Mouse (Mus musculus) retina, embryonic 14.5 days (tissue): ENCODE results near the gene Gstt1.
"Not testable (repeated sequence)": the region's sequence is repeated elsewhere in the genome, so short reads cannot be mapped to it uniquely, and the experiment has no call there.

Experiments
- DNase-seq: peaks from one replicate; pipeline ENCODE4 v3.0.0-alpha.2; 2015; ENCODE audit warnings: low spot score

Gstt1 gene

DNA sequence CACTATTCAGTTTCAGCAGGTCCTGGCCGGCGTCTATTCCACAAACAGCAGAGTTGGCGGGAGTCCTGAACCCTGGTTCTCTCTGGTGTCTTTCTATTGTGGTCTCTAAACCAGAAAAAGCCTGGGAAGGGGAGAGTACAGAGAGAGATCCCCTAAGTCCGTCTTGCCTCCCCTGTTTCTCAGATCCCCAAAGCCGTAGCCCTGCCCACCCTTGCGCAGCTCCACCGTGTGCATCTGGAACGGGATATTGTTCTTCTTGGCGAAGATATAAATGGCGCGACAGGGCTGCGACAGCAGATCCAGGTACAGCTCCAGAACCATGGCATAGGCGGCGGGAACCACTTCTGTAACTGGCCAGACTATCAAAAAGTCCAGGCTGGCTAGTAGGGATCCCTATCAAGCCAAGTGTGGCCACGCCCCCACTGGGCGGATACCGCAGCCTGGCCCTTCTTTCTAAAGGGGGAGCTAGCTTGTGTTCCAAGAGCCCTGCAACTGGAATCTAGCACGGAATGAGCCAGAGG lies at the start of gene Gstt1:
Gstt1 (minus strand) TSS at position 409 of the 521 bp plus-strand sequence.
- DNase-seq: peak; percentile 67

DNA sequence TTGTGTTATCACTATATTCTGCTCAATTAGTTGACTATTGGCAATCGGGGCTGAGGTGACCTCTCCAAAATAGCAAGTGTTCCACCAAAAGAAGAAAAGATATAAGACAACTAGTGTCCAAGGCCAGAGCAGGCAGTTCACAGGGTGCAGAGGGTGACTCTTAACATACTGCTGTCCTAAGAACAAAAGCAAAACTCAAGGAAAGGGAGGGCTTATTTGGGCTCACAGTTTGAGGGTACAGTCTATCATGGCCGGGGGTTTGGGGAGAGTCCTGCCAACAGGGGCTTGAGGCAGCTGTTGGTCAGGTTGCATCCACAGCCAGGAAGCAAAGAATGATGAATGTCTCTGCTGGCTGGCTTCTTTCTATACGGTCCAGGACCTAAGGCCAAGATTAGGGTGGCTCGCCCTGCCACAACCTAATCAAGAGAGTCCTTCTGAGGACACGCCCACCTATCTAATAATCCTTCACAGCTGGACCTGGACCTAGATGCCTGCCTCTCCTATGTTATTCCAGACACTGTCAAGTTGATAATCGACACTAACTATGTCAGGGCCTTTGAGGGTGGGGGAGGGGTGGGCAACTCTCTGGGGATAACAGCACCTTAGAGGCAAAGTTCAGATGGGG lies 47.0 kb upstream of the Gstt1 start:
- no peak for DNase-seq

DNA sequence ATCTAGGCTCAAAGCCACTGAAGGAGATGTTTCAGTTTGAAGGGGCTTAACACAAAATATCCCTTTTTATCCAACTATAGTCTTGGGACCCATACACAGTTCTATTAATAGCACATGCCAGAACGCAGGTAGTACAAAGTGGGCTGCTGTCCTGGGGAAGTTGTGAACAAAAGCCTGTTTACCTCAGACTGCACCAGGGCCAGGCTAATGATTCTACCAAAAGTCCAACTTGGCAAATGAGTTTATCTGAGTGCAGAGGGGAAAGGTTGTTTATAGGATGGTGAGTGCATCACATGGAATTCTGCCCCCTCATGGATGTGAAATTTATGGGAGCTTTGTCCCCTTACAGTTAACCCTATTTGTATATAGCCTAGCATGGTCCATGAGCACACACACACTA lies 46.4 kb upstream of the Gstt1 start:
- no peak for DNase-seq

DNA sequence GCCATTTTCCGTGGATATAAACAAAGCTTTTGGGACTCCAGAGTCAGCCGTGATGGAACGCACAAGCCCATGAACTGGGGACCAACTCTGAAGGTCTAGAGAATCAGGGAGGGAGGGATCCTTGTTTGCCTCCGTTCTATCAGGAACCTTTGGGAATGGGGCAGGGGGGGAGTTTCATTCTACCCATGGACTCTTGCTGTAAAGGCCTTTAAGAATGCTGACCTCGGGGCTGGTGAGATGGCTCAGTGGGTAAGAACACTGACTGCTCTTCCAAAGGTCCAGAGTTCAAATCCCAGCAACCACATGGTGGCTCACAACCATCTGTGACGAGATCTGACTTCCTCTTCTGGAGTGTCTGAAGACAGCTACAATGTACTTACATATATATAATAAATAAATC lies 45.5 kb upstream of the Gstt1 start:
- DNase-seq: not testable (repeated sequence)

DNA sequence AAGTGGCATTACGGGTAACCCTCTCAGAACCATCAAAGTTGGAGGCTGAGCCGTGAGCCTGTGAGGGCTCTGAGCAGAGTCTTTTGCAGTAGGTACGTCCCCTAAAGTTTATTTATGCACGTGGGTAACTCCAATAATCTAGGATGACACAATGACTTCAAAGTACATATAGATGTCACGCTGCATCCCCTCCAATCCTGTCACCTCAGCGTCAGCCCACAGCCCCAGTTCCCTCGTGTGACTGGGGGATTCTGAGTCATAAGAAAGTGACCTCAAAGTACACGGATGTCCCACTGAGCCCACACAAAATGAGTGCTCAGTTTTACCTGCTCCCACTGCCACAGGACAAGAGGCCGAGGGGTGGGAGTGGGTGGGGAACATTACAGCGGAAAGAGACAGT lies 40.7 kb upstream of the Gstt1 start:
- no peak for DNase-seq

DNA sequence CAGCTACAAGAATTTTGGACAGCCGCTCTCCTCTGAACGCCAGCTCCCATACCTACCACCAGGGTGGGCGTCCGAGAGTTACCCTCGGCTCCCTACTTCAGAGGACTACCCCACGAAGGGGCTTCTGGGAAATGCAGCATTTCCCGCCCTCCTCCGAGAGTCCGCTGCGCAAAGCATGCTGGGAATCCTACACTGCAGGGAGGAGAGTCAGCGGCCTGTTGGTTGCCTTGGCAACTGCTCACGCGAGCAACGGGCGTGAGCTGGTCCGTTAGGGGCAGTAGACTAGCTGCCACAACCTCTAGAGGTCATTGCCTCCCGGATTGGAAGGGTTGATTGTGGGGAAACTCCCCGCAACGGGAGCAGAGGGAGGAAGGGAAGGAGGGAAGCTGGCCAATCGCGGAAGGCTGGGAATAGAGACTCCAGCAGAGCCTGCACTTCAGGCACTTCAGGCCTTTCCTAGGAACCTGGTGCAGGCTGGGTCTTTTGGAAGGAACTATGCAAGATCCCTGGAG lies 38.9 kb upstream of the Gstt1 start, which contains the start of gene Gstt2:
Gstt2 (minus strand) TSS at position 177 of the 512 bp plus-strand sequence.
- DNase-seq: peak; percentile 98

DNA sequence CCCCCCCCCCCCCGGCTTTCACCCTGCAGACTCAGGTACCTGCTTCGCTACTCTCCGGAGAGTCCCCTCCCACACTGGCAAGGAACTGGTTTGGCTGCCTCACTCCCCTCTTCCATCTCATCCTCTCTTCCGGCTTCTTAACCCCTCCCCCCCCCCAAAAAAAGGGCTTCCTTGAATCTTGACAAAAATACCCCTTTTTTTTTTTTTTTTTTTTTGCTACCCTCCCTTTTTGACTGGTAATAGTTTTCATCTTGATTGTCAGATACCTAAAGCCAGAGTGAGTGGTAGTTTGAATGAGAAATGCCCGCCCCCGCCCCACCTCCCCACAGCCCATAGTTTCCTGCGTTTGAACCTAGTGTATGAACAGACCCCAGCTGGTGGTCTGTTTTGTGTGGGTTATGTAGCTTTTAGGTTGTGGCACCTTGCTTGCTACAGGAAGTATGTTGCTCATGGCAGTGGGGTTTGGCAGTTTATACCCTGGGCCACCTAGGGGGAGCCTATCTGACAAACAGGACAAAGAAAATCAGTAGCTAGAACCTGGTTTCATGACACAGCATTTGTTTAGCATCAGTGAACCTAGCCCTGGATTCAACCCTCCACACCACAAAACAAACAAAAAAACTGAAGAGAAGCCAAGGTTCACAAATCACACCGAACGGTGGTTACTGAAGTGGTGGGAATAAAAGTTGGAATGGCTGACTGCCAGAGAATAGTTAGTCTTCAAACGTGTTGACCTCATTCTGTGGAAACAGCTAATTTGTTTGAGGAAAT lies 37.6 kb upstream of the Gstt1 start:
- no peak for DNase-seq

DNA sequence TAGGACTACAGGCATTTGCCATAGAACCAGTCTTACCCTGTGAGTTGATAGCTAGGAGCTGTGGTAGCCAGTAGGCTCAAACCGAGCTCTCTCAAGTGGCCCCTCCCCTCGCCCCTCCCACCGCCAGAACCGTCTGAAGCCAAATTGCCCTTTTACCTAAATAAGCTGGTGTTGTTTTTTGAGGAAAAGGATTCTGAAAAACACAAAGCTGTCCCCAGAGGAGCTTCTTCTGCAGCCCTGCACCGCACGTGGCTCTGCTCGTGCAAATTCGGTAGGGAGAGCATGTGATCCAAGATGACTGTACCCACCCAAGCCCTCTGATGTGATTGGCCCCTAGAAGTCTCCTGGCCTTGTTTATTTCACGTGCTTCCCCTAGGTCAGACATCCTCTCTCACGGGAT lies 36.9 kb upstream of the Gstt1 start:
- no peak for DNase-seq

DNA sequence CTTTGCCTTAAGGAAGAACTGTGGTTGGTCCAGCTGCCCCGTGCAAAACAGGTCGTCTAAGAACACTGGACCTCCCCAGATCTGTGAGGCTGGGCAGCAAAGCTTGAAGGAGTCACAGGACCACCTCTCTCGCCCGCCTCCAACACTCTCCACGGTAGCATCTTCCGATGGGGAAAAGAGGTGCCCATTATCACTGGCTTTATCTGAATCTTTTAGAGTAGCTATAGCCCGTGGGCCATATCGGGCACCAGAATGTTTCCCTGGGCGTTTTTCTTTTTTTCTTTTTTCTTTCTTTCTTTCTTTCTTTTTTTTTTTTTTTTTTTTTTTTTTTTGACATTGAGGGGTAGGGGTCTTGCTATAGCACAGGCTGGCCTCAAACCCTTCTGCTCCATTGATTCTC lies 36.3 kb upstream of the Gstt1 start:
- DNase-seq: no peak

DNA sequence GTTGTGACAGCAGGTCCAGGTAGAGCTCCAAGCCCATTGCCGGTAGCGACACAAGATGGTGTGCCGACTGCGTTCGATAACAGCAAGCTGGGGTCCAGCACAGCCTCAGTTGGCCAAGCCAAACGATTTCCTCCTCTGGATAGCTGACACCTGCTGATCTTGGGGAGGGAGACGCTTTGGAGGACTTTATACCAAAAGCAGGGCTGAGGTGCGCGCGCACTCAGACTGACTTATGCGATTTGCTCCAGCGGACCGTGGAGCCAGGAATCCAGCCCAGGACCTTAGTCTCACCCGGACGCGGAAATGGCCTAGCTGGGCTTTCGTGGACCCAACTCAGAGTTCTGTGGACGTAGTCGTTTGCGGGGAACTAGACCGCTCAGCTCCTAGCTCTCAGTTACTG lies 35.9 kb upstream of the Gstt1 start:
- DNase-seq: peak; percentile 79

DNA sequence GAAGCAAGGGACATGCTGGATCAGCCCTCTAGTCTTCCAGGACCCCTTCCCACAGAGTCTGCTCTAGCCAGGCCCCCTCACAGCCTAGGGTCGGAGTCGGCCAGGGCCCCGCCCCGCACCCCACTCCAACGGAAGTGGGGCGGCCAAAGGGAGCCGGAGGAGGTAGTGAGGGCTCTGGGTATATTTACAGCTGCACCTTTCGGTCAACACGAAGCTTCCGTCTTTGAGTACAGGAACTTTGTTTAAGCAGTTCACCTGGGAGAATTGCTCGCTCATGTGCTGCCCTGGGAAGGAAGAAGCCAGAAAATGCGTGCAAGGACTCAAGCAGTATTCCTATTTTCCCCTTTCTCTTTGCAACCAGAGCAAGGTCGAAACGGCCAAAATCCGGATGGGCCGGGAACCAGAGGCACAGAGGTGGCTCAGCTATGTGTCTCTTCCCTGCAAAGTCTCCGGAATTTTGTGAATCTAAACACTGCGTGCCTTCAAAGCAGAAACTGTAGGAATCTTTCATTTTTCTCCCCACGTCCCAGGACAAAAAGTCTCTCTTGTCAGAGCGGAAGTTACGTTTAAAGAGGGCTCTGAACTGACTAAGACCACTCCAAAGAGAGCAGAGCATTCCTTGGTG lies 35.2 kb upstream of the Gstt1 start:
- DNase-seq: no peak

DNA sequence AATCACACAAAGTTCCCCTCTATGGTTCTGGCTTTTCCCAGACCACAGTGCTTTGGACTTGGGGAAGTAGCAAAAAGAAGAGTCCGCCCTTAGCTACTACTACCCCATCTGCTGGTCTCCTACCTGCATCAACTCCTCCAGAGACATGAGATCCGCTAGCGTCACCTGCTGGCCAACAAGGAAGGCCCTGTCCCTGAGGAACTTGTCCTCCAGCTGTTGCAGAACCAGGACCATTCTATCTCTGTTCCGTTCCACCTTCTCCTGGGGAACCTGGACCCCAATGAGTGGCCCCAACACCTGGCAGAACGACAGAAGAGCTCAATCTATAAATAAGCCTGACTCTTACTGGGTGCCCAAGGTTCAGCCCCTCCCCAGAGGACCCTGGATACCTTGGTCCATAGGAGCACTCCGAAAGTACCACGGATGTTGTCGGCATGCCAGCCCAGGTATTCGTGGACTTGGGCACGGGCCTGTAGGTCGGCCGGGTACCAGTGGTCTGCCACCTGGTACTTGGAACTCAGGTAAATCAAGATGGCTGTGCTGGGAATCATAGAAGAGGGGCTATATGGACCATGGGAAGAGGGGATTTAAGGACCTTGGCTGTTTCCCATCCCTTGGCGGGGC lies 34.0 kb upstream of the Gstt1 start:
- DNase-seq: no peak

DNA sequence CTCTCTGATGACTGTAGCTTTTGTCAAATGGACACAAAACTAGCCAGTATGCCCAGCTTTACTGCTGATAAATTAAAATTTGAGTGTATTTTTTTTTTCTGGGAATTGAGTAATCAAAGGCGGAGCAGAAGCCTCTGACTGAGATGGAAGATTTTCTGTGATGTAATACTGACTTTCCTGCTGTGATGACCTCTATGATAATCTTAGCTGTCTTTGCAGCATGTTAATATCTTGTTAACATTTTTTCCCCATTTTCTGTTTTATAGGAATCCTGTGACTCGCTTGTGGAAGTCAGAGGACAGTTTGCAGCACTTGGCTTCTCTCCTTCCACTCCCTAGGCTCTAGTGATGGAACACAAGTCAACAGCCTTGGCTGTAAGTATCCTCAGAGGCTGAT lies 31.9 kb upstream of the Gstt1 start:
- no peak for DNase-seq

DNA sequence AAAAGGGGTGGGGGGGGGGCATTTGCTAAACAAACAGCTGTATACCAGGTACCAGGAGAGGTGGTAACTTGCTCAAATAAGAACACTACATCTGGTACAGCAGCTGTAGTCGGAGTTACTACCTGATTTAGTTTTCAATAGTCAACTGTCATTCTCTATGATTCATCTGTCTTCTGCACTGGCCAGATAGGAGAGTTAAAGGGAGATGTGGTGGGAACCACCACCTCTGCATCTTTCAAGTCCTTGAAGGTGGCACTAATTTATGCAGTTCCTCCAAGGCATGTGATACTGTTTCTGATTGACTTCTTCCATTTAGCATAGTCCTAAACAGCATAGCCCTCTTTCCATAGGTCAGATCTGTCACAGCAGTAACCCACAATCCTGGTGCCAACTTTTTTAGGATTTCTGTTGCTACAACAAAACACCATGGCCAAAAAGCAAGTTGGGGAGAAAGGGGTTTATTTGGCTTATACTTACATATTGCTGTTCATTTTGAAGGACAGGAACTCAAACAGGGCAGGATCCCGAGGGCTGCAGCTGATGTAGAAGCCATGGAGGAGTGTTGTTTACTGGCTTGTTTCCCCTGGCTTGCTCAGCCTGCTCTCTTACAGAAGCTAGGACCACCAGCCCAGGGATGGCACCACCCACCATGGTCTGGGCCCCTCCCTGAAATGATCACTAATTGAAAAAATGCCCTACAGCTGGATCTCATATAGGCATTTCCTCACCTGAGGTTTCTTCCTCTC lies 31.3 kb upstream of the Gstt1 start:
- no peak for DNase-seq

DNA sequence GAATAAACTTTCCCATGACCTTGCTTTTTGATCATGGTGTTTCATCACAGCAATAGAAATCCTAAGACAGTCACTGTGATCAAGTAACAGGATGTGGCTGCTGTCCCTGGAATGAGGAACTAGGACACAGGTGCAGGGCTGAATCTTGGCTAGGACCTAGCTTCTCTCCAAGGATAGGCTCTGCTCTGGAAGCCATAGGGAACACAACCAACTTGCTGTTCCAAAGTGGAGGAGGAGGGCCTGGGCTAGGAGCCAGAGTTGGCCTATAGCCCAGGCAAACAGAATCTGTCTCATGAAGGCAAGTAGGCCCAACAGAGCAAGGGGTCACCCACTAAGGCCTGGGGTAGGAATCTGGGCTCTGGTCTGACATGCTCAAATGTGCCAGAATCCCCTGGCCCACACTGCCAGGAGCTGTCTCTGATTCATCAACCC lies 30.1 kb upstream of the Gstt1 start:
- no peak for DNase-seq

DNA sequence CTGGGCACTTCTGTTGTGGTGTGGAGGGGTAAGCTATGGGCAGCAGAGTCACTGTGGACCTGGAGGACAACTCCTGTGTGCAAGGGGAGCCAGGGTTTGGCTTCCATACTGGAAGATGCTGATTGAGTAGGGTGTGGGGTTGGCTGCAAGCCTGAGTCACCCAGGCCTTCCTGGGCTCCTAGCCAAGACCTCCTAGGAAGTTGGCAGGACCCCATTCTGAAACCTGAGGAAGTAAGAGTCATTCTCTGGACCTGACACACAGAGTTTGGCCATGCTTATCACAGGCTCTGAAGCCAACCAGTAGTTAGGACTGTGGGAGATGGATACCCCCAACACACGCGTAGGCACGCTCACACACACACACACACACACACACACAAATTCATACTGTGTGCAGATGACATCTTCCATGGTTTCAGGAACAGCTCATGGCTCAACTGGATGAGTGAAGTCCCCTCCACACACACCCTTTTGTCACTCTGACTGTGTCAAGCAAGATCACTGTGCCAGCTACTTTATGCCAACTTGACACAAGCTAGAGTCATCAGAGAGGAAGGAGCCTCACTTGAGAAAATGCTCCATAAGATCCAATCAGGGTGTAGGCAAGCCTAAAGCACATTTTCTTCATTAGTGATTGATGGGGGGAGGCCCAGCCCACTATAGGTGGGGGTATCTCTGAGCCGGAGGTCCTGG lies 29.4 kb upstream of the Gstt1 start:
- no peak for DNase-seq

DNA sequence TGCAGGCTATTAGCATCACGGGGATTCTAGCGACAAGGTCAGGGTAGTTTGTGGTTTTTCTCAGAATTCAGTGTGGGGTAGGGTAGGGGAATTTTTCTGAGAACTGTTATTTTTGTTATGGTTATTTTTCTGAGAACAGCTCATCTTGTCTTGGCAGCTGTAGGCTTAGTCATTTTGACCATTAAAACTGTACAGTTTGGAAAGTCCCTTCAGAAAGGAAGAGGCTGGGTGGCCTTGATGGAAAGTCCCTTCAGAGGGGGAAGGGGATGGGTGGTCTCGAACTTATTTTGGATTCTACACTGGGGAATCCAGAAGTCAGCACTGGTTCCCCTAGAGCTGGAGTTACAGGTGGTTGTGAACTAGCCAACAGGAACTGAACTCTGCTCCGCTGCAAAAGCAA lies 26.1 kb upstream of the Gstt1 start:
- DNase-seq: no peak

DNA sequence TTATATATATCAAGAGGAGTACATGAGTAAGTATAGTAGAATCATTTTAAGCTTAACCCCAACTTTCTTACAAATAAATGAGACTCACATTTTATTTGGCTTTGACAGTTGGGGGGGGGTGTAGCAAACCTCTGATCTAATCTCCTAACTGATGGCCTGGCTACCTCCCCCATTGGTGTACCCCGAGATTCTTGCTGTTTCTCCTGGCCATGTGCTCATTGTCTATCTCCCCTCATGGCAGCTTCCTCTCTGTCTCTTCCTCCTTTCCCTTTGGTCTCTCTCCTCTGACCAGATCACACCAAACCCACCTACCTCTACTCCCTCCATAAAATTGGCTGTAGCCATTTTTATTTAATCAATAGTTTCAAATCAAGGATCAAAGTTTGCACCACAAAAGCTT lies 25.4 kb upstream of the Gstt1 start:
- no peak for DNase-seq

DNA sequence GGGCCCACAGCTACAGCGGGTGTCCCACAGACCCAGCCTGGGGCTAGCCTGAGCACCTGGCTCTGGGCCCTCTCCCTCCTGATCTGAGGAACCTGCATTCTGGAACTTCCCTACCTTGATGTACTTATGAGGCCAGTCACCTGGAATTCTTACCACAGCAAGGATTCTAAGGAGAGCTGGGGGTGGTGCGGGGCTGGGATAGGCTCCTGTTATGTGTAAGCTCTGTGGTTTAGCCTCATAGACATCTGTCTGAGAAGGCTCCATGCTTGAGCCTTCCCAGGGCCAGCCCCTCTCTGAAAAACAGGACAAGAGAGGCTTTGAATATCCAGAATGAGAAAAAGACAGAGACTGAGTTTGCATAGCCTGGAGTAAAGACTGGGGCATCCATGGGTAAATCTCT lies 24.1 kb upstream of the Gstt1 start, which contains the start of gene Gstt4:
Gstt4 (minus strand) TSS at position 101 of the 400 bp plus-strand sequence.
- DNase-seq: no peak

DNA sequence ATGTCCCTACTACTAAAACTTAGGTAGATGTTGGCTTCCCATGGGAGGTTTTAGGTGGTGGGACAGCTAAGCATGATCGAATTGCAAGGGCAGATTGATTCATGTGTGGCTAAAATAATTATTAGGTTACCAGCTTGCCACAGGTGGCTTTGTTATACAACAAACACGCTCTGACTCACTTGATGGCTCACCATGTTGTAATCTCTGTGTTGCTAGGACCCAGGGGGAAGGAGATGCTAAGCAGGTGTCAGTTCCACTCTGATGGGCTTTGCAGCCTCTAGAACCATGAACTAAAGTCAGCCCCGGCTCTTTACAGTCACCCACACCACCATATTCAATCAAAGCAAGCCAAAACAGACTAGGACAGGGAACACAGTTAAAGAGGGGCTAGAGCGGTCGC lies 21.5 kb upstream of the Gstt1 start:
- no peak for DNase-seq

DNA sequence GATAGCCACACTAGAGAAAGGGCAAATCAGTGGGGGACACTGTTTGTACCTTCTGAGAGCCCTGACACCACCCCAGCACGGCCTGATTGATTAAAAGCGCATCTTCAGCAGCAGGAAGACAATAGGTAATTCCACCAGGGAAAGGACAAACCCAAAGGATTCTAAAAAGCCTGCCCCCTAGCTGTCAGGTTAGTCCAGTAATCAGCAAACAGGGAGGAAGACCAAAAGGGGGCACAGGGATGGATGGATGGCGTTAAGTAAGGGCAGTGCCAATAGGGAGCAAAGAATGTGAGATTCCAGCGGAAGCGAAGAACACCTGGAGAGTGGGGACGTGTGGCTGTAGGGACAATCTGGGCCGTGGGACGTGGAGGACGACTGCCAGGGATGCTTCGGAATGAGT lies 20.3 kb upstream of the Gstt1 start:
- DNase-seq: no peak
